Mouse (Mus musculus) embryonic stem cell, embryonic (primary cell): Measurements from ENCODE around the gene Gm26741.
"Not testable (repeated sequence)": the region's sequence is repeated elsewhere in the genome, so short reads cannot be mapped to it uniquely, and the experiment has no call there.

Source experiments
- CTCF ChIA-PET, 4 experiments: fragments of 300-600 bp in 2 of 4; fragments of 350-600 bp in 2 of 4; sonication (Branson Sonifier 250); formaldehyde crosslinking; loops; one replicate each; lab custom pipeline; 2022; ENCODE audit warnings: inconsistent platforms in 2 of 4; lab: Charles Lee
- POLR2A ChIA-PET, 4 experiments: fragments of 300-600 bp in 2 of 4; fragments of 350-600 bp in 2 of 4; sonication (Branson Sonifier 250); formaldehyde crosslinking; loops; one replicate each; lab custom pipeline; 2022; ENCODE audit warnings: antibody characterized with exemption in 4 of 4, inconsistent platforms in 1 of 4; lab: Charles Lee

Gm26741 gene

GRCm38 (mm10) chr10:52358467-52358866 lies at the start of gene Gm26741:
TSS of gene Gm26741 (plus strand) at chr10:52358767.
- ChIA-PET POLR2A (no interaction called here), CTCF (no interaction called here)

GRCm38 (mm10) chr10:52309196-52309595 lies 49.4 kb upstream of the Gm26741 start:
- POLR2A ChIA-PET = interaction anchor here in 1 of 4 experiments (1.0 to 1.5 kb wide), 2 partner anchors 18 to 25 kb away, joined by 3 to 4 read pairs; no protein-coding TSS in a partner anchor
- CTCF ChIA-PET = no interaction called here

- CTCF ChIA-PET = interaction anchor here in 1 of 4 experiments (0.5 to 1.1 kb wide), 2 partner anchors 17 to 42 kb away, joined by 3 to 6 read pairs; no protein-coding TSS in a partner anchor
- POLR2A ChIA-PET = interaction anchor here in 3 of 4 experiments (0.9 to 2.6 kb wide), 4 partner anchors 17 to 87 kb away, joined by 3 to 8 read pairs (median 4); no protein-coding TSS in a partner anchor
Measured at GRCm38 (mm10) chr10:52319506-52320286, 38.9 kb upstream of the Gm26741 start.

GRCm38 (mm10) chr10:52321918-52322317 lies 36.6 kb upstream of the Gm26741 start:
- ChIA-PET CTCF (interaction anchor here in 1 of 4 experiments (1.2 kb wide), 1 partner anchor 9 kb away, joined by 4 read pairs; no protein-coding TSS in a partner anchor), POLR2A (interaction anchor here in 1 of 4 experiments (2.6 kb wide), 1 partner anchor 19 kb away, joined by 8 read pairs; no protein-coding TSS in a partner anchor)

GRCm38 (mm10) chr10:52331007-52331406 lies 27.6 kb upstream of the Gm26741 start:
- CTCF ChIA-PET = interaction anchor here (0.5 to 2.5 kb wide), 14 partner anchors 10 to 1173 kb away, joined by 3 to 19 read pairs (median 4); partner anchors contain the start of gene Dcbld1 (in 2 of the 4)
- POLR2A ChIA-PET = interaction anchor here in 2 of 4 experiments (0.6 to 0.8 kb wide), 2 partner anchors 53 to 114 kb away, joined by 3 to 7 read pairs; no protein-coding TSS in a partner anchor

- CTCF ChIA-PET = interaction anchor here in 1 of 4 experiments (0.6 to 2.3 kb wide), 3 partner anchors 14 to 127 kb away, joined by 3 to 10 read pairs (median 5); no protein-coding TSS in a partner anchor
- POLR2A ChIA-PET = not testable (repeated sequence)
Measured at GRCm38 (mm10) chr10:52343324-52343723, 15.2 kb upstream of the Gm26741 start.

DNA sequence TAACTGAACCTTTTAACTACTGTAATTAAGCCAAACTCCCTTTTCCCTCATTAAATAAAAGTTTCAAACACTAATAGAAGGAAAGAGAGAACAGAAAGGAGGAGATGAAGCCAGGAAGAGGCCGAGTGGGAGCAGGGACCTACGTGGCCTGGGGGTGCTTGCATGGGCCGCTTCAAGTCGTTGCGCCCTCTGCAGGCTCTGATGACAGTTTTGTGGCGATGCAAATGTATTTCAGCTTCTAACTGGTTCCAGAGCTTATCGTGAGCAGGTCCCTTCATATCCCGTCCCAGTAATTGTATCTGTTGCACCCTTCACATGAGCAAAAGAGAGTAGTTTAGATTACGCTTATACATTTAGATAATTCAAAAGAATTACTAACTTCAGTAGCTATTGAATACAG lies 5.4 kb upstream of the Gm26741 start:
- CTCF ChIA-PET = interaction anchor here (0.5 to 3.7 kb wide), 14 partner anchors 9 to 137 kb away, joined by 3 to 27 read pairs (median 4); partner anchors contain the start of genes Dcbld1 (in 1 of the 4) and Gopc (in 1 of the 4)

DNA sequence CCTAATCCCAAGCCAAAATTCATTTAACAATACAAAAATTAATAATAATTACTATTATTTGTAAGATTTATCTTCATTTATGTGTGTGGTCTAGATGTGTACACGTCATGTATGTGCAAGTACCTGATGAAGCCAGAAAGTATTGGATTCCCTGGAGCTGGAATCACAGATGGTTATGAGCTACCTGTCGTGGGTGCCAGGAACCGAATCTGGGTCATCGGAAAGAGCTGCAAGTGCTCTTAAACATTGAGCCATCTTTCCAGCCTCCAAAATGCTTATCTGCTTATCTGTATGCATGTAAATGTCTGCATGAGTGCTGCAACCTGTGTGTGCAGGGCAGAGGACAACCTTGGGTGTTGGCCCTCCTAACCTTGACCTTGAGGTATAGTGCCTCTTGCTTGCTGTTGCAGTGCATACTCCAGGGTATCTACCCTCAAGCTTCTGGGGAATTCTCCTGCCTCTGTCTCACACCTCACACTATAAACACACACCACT lies 1.7 kb downstream of the Gm26741 start:
- ChIA-PET POLR2A (interaction anchor here in 2 of 4 experiments (0.7 to 2.6 kb wide), 3 partner anchors 21 to 26 kb away, joined by 3 to 12 read pairs (median 3); partner anchors contain the start of gene Gopc (in 2 of the 2)), CTCF (interaction anchor here in 3 of 4 experiments (0.5 to 1.1 kb wide), 4 partner anchors 13 to 36 kb away, joined by 3 to 4 read pairs (median 3); no protein-coding TSS in a partner anchor)

More for the DNA sequence above, 5.4 kb upstream of the Gm26741 start:
- POLR2A ChIA-PET = interaction anchor here in 2 of 4 experiments (0.8 to 3.2 kb wide), 4 partner anchors 14 to 107 kb away, joined by 3 to 10 read pairs (median 3); partner anchors contain the start of gene Gopc (in 1 of the 2)

DNA sequence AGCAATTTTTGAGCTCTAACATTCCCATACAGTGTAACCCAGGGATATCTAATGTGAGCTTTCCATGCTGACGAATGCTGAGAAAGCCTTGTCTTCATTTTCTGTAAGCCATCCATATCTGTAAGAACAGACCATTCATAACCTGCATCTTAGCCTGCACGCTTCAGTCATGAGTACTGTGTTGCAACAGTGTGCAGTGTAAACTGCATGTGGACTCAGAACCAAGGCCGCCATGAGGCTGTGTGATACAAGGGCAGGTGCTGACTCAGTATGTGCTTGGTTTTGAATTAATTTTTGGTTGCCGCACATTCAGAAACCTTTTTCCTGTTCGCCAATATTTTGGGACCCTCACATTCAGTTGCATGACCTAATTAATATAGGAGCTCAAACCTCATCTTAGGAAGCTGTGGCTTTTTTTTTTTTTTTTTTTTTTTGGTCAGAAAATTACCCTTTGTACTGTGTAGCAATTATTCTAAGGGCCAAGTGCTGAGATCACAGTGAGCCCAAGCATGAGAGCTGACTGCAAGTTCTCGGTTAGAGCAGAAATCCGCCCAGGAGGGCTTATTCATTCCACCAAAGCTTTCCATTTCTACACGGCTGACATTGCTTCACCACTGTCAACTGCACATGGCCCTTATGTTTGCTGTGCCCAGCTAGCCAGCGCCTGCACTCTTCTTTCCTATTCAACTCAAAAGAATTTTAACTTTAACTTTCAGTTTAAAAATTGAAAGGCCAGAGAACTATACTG lies 2.5 kb downstream of the Gm26741 start:
- ChIA-PET CTCF (interaction anchor here in 2 of 4 experiments (0.5 to 1.4 kb wide), 3 partner anchors 8 to 35 kb away, joined by 3 read pairs; no protein-coding TSS in a partner anchor), POLR2A (interaction anchor here in 3 of 4 experiments (0.6 to 2.6 kb wide), 8 partner anchors 15 to 67 kb away, joined by 3 to 12 read pairs (median 3); partner anchors contain the start of gene Gopc (in 3 of the 3))

- CTCF ChIA-PET = no interaction called here
- POLR2A ChIA-PET = interaction anchor here in 1 of 4 experiments (0.7 kb wide), 1 partner anchor 22 kb away, joined by 4 read pairs; no protein-coding TSS in a partner anchor
Measured at GRCm38 (mm10) chr10:52368376-52368775, 9.8 kb downstream of the Gm26741 start.

GRCm38 (mm10) chr10:52373834-52374233 lies 15.3 kb downstream of the Gm26741 start:
- CTCF ChIA-PET = no interaction called here
- POLR2A ChIA-PET = interaction anchor here in 1 of 4 experiments (0.7 kb wide), 1 partner anchor 26 kb away, joined by 3 read pairs; no protein-coding TSS in a partner anchor

DNA sequence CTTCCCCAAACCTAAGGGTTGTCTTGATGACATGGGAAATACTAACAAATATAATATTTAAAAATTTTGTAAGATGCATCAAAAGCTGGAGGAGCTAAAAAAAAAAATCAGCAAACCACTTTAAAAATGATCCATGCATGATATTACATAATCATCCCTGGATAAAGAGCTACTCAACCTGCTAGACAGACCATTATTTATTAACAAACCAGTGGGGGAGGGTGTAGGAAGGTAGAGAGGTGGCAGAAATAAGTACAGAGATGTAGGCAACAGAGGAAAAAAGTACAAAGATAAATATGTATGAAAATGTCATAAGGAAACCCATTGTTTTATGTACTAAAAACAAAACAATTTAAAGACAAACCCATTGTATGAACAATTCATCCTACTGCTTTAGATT lies 16.1 kb downstream of the Gm26741 start:
- POLR2A ChIA-PET = interaction anchor here in 2 of 4 experiments (0.7 to 1.0 kb wide), 2 partner anchors 38 to 230 kb away, joined by 3 to 4 read pairs; no protein-coding TSS in a partner anchor
- CTCF ChIA-PET = interaction anchor here in 1 of 4 experiments (0.6 kb wide), 1 partner anchor 142 kb away, joined by 13 read pairs; no protein-coding TSS in a partner anchor

DNA sequence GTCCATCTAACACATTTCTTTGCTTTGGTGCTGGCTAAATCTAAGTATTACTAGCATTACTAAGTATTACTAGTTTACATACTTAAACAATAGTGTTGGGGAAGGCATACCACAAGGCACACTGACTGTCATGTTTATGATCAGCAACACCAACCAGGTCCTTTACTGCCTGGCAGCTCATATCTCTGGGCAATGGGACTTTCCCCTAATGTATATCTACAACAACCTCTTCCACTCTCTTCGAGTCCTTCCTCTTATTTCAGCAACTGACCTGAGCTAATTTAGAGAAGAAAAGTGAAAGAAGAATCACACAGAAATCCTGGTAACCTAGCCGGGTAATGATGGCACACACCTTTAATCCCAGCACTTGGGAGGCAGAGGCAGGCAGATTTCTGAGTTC lies 17.9 kb downstream of the Gm26741 start:
- ChIA-PET CTCF (interaction anchor here in 2 of 4 experiments (0.6 to 1.2 kb wide), 2 partner anchors 17 to 28 kb away, joined by 4 read pairs; no protein-coding TSS in a partner anchor), POLR2A (interaction anchor here in 1 of 4 experiments (0.8 to 1.5 kb wide), 3 partner anchors 15 to 75 kb away, joined by 3 read pairs; no protein-coding TSS in a partner anchor)

- POLR2A ChIA-PET = interaction anchor here in 1 of 4 experiments (0.6 kb wide), 1 partner anchor 131 kb away, joined by 7 read pairs; no protein-coding TSS in a partner anchor
- CTCF ChIA-PET = interaction anchor here in 1 of 4 experiments (0.6 kb wide), 1 partner anchor 100 kb away, joined by 3 read pairs; no protein-coding TSS in a partner anchor
Measured at GRCm38 (mm10) chr10:52377813-52378212, 19.2 kb downstream of the Gm26741 start.

DNA sequence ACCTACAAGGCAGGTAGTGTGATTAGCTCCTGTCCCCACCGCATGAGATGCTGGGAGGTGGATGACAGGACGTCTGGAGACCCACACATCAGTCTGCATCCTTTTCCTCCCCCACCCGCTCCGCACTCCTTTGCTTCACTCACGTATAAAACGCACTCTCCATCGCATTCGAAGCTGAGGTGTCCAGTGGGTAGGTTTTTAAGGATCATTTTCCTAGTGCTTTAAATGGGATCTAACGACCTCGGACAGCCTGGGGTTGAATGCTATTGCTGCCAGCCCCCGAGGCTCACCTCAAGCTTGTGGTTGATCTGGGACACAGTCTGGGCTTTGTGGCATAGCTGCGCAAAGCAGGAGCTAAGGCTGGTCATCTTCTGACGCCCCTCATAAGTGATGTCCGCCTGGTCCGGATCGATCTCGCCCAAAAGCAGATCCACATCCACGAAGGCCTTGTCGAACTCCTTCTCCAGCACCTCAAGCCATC lies 22.8 kb downstream of the Gm26741 start:
- ChIA-PET POLR2A (interaction anchor here (0.6 to 3.1 kb wide), 42 partner anchors 9 to 354 kb away, joined by 3 to 27 read pairs (median 4); partner anchors contain the start of genes Nus1 (in 3 of the 4) and Dcbld1 (in 1 of the 4)), CTCF (interaction anchor here (0.5 to 3.4 kb wide), 15 partner anchors 27 to 358 kb away, joined by 3 to 19 read pairs (median 4); partner anchors contain the start of gene Nus1 (in 1 of the 4))

DNA sequence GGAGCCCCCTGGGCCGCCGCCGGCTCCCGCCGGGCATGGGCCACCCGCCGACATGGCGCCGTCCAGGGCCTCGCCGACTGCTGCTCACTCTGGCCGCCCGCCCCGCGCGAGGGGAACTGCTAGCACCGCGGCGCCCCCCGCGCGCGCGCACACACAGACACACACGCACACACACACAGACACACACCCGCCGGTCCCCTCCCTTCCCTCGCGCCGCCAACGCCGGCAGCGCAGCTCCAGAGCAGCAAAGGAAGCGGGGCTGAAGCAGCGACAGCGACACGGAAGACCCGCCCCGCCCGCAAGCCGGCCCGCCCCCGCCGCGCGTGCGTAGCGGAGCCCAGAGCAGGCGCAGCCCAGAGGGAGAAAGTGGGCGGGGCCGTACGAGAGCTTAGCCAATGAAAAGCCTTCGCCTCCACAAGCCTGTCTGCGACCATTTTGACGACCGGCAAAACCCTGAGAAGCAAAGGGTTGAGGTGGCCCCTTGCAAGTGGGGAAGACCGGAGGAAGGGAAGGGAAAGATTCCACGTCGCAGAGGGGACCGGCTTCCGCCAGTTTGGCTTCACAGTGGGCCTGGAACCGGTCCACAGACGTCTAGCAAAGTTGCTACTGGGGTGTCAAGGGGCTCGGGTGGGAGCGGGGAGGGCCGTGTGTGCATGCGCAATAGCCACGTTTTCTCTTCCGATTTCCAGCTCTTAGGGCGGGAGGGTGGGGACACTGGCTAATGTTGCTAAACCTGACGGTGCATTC lies 23.5 kb downstream of the Gm26741 start, which contains the start of gene Gopc:
Gopc (minus strand) TSS at position 280 of the 747 bp plus-strand sequence.
- CTCF ChIA-PET = interaction anchor here (0.6 to 3.4 kb wide), 16 partner anchors 28 to 276 kb away, joined by 3 to 19 read pairs (median 4); partner anchors contain the start of gene Nus1 (in 1 of the 4)
- POLR2A ChIA-PET = interaction anchor here (0.5 to 3.1 kb wide), 55 partner anchors 9 to 1247 kb away, joined by 3 to 27 read pairs (median 4); partner anchors contain the start of genes Nus1 (in 3 of the 4) and Dcbld1 (in 2 of the 4)
